In the genomic region with DNA sequence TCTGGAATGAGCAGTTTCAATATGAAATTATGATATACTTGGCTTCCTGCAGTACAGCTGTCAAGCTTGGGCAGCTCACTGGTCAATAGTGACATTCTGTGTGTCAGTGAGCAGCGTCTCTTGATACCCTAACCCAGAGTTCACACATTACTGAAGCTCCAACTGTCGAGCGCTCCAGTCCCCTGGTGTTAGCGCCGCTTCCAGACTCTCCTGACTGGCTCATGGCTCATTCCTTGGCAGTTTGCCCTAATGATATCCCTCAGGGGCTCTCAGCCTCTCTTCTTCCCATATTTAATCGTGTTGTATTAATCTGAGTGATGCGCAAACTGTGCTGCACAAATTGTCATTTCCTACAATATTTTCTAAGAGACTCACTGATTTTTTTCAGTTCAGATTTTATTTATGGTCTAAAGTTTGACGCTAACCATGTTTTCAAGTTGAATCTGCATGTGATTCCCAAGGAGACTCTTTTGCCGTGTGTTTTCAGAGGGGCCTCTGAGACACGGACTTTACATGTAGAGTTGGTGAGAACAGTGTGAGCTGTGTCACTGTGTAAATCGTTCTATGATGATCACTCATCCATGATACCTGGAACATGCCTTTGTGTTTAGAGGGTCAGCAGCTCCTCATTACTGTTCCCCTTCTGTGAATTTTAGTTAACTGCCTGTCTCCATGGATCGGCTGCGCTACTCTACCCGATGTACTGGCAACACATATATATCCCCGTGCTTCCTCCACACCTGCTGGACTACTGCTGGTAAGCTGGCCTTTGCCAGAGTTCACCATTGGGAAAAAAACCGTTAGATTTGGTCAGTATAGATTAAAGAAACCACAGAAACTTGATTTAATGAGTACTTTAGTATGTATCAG, we compare ENCODE assay signal across 8 mouse cellular contexts.
DNase-seq lines count a peak whose midpoint lies in the region; ATAC-seq lines count a peak whose summit lies in the region.

No protein-coding gene starts in this region.

- no peak overlapping the region for H3K4me3 ChIP-seq in hindbrain, embryonic 14.5 days (replicated peaks; ENCODE audit: low read length)
- H3K4me3 ChIP-seq in kidney, embryonic 15.5 days (replicated peaks): no peak overlapping the region

- peak; percentile 89 for ATAC-seq in hindbrain, embryonic 14.5 days (ENCODE audit: low FRiP score)
- ATAC-seq in kidney, embryonic 15.5 days (replicated peaks; ENCODE audit: low FRiP score): no peak

- H3K9me3 ChIP-seq in hindbrain, embryonic 14.5 days (ENCODE audit: control insufficient read depth, low read length): no peaks in the 10 kb centered on the region
- no peaks in the 10 kb centered on the region for H3K9me3 ChIP-seq in kidney, embryonic 15.5 days (replicated peaks)

- no peaks in the 10 kb centered on the region for H3K27me3 ChIP-seq in hindbrain, embryonic 14.5 days (ENCODE audit: control insufficient read depth, insufficient read depth, low read length)
- H3K27me3 ChIP-seq in kidney, embryonic 15.5 days: no peaks in the 10 kb centered on the region

- H3K27ac ChIP-seq in hindbrain, embryonic 14.5 days: peak overlapping the region; percentile 59
- no peak overlapping the region for H3K27ac ChIP-seq in kidney, embryonic 15.5 days

- H3K4me2 ChIP-seq in hindbrain, embryonic 14.5 days (replicated peaks): peak overlapping the region; percentile 32
- H3K4me2 ChIP-seq in kidney, embryonic 15.5 days: no peak overlapping the region

- DNase-seq in adrenal gland, adult 2 months: peak; percentile 23
- no peak for DNase-seq in adrenal gland, postnatal 4 days (ENCODE audit: low spot score in 2 of 2)
- peak; percentile 13 for DNase-seq in right cerebral cortex, postnatal 4 days
- DNase-seq in right cerebral cortex, adult 2 months (ENCODE audit: low spot score in 2 of 2): no peak
- DNase-seq in hindbrain, embryonic 14.5 days (ENCODE audit: low spot score): peak; percentile 79
- peak; percentile 9 for DNase-seq in testis, postnatal 14 days (ENCODE audit: low spot score)
- DNase-seq in lung, postnatal 4 days: no peak

- 37% methylated on average over 16 of the region's 16 CpGs for WGBS in hindbrain, embryonic 14.5 days
- WGBS in kidney, embryonic 15.5 days: 65% methylated on average over 16 of the region's 16 CpGs

- H3K36me3 ChIP-seq in hindbrain, embryonic 14.5 days (replicated peaks; ENCODE audit: control insufficient read depth, insufficient read depth): no peaks in the 10 kb centered on the region
- H3K36me3 ChIP-seq in kidney, embryonic 15.5 days: no peaks in the 10 kb centered on the region

- peaks cover 11% of the 10 kb centered on the region for H3K4me1 ChIP-seq in hindbrain, embryonic 14.5 days (replicated peaks; ENCODE audit: control insufficient read depth, insufficient read depth, low read length)
- no peaks in the 10 kb centered on the region for H3K4me1 ChIP-seq in kidney, embryonic 15.5 days

- no peak overlapping the region for H3K9ac ChIP-seq in hindbrain, embryonic 14.5 days
- H3K9ac ChIP-seq in kidney, embryonic 15.5 days: no peak overlapping the region

Comparison
In these comparisons a context has a peak if more than half of its experiments do, and no peak if none do; other contexts are left out.
1. DNase-seq: peak in adrenal gland, adult 2 months (single experiment), right cerebral cortex, postnatal 4 days (single experiment), hindbrain, embryonic 14.5 days (single experiment) and testis, postnatal 14 days (single experiment); none in adrenal gland, postnatal 4 days (0 of 2), right cerebral cortex, adult 2 months (0 of 2) and lung, postnatal 4 days (0 of 2).